Mouse (Mus musculus) liver, embryonic 11.5 days (tissue): ENCODE results near the gene Tob1. TPM values are rescaled to one million over a fixed set of nuclear protein-coding genes. Genes with fewer than 3 reads are reported as not detected.

Experiments
- ATAC-seq: fragments of 200-750 bp; cut with Nextera tagmentation; replicated peaks from 2 replicates; pipeline ENCODE4 v1.8.0; 2017; ENCODE audit warnings: moderate number of reproducible peaks, mild to moderate bottlenecking, moderate TSS enrichment, moderate library complexity; ENCODE audit not compliant: low FRiP score
- DNase-seq: peaks from one replicate; pipeline ENCODE4 v3.0.0-alpha.2; 2017; ENCODE audit warnings: low spot score
- H3K27ac ChIP-seq: fragments of 300-500 bp; sonication (generic); 2 replicates; pipeline ENCODE4 v1.5.1; 2014; ENCODE audit warnings: mild to moderate bottlenecking, low read depth, low read length, control low read depth
- H3K27me3 ChIP-seq: fragments of 300-500 bp; sonication (generic); replicated peaks from 2 replicates; pipeline ENCODE4 v1.6.1; 2014; ENCODE audit warnings: low read length, mixed read lengths; ENCODE audit not compliant: control insufficient read depth, insufficient read depth
- H3K36me3 ChIP-seq: fragments of 300-500 bp; sonication (generic); 2 replicates; pipeline ENCODE4 v1.6.1; 2014; ENCODE audit warnings: mild to moderate bottlenecking, low read length, moderate library complexity, mixed read lengths; ENCODE audit not compliant: control insufficient read depth, insufficient read depth
- H3K4me1 ChIP-seq: fragments of 300-500 bp; sonication (generic); replicated peaks from 2 replicates; pipeline ENCODE4 v1.6.1; 2014; ENCODE audit warnings: low read length, mixed read lengths; ENCODE audit not compliant: control insufficient read depth, insufficient read depth
- H3K4me2 ChIP-seq: fragments of 300-500 bp; sonication (generic); 2 replicates; pipeline ENCODE4 v1.6.1; 2014; ENCODE audit warnings: mild to moderate bottlenecking, control low read depth, moderate library complexity
- H3K4me3 ChIP-seq: fragments of 300-500 bp; sonication (generic); 2 replicates; pipeline ENCODE4 v1.5.1; 2014; ENCODE audit warnings: low read depth, low read length, control low read depth
- H3K9ac ChIP-seq: fragments of 300-500 bp; sonication (generic); 2 replicates; pipeline ENCODE4 v1.6.1; 2014; ENCODE audit warnings: low read depth, low read length, control low read depth
- H3K9me3 ChIP-seq: fragments of 300-500 bp; sonication (generic); 2 replicates; pipeline ENCODE4 v1.6.1; 2016; ENCODE audit warnings: low read length, inconsistent platforms, mixed read lengths; ENCODE audit not compliant: control insufficient read depth
- WGBS: fragments of 180-500 bp; shearing (Covaris S2); extraction: QIAGEN DNeasy Blood & Tissue Kit; methylation state at CpG from one replicate; pipeline ENCODE4 v1.1.7; 2014; 5-methylcytosine and 5-hydroxymethylcytosine counted together
- polyA plus RNA-seq: library from polyadenylated mRNA; unstranded; fragments of >200 nt; fragmentation: Nextera tagmentation; extraction: Ambion mirVana; gene quantifications from 2 replicates; pipeline ENCODE4 v1.2.1, GENCODE M21; 2014

Gene Tob1
- polyA plus RNA-seq, 1 experiment from 2014 or later, result 18.6 TPM

GRCm38 (mm10) chr11:94212997-94213396 is 1.7 kb downstream of the Tob1 start:
- Histone ChIP-seq H3K36me3 (peaks cover 9% of the 10 kb centered on the region; the same call in 1 of the 2 replicates), H3K4me1 (no peaks in the 10 kb centered on the region; the same call in 1 of the 2 replicates), H3K9me3 (no peaks in the 10 kb centered on the region), H3K4me2 (peak overlapping the region; percentile 91), H3K27me3 (no peaks in the 10 kb centered on the region), H3K27ac (no peak overlapping the region), H3K4me3 (no peak overlapping the region; the same call in 1 of the 2 replicates), H3K9ac (no peak overlapping the region)
- ATAC-seq (no peak), DNase-seq (no peak)
- 78% methylated on average over 4 of the region's 4 CpGs for WGBS

- no peak overlapping the region for H3K4me3 ChIP-seq
- 92% methylated on average over 29 of the region's 29 CpGs for WGBS
- peaks cover 9% of the 10 kb centered on the region; the same call in 1 of the 2 replicates for H3K36me3 ChIP-seq
- H3K4me2 ChIP-seq, result no peak overlapping the region
- H3K9ac ChIP-seq, result no peak overlapping the region
- no peaks in the 10 kb centered on the region; the same call in 1 of the 2 replicates for H3K4me1 ChIP-seq
- H3K9me3 ChIP-seq, result no peaks in the 10 kb centered on the region
- DNase-seq (no peak), ATAC-seq (no peak)
- H3K27ac ChIP-seq, result no peak overlapping the region
- no peaks in the 10 kb centered on the region for H3K27me3 ChIP-seq
These were observed 2.7 kb downstream of the Tob1 start for GRCm38 (mm10) chr11:94213735-94214594.

- Histone ChIP-seq H3K9ac (no peak overlapping the region), H3K27me3 (no peaks in the 10 kb centered on the region), H3K4me2 (no peak overlapping the region), H3K9me3 (no peaks in the 10 kb centered on the region), H3K4me1 (no peaks in the 10 kb centered on the region; the same call in 1 of the 2 replicates), H3K36me3 (peaks cover 9% of the 10 kb centered on the region; the same call in 1 of the 2 replicates), H3K4me3 (no peak overlapping the region), H3K27ac (no peak overlapping the region)
- ATAC-seq (no peak), DNase-seq (no peak)
- WGBS, result 93% methylated on average over 3 of the region's 3 CpGs
These were observed 4.3 kb downstream of the Tob1 start for GRCm38 (mm10) chr11:94215581-94215980.

GRCm38 (mm10) chr11:94216247-94216646 is 5.0 kb downstream of the Tob1 start:
- ATAC-seq (no peak), DNase-seq (no peak)
- H3K27ac ChIP-seq, result no peak overlapping the region
- H3K9ac ChIP-seq, result no peak overlapping the region
- H3K4me2 ChIP-seq, result no peak overlapping the region
- H3K27me3 ChIP-seq, result no peaks in the 10 kb centered on the region
- H3K4me1 ChIP-seq, result no peaks in the 10 kb centered on the region; the same call in 1 of the 2 replicates
- peaks cover 9% of the 10 kb centered on the region; the same call in 1 of the 2 replicates for H3K36me3 ChIP-seq
- no peaks in the 10 kb centered on the region for H3K9me3 ChIP-seq
- WGBS, result 70% methylated on average over 2 of the region's 2 CpGs
- H3K4me3 ChIP-seq, result no peak overlapping the region

GRCm38 (mm10) chr11:94221257-94221656 is 10.0 kb downstream of the Tob1 start:
- H3K4me1 ChIP-seq, result peaks cover 2% of the 10 kb centered on the region; the same call in 1 of the 2 replicates
- H3K9ac ChIP-seq, result no peak overlapping the region
- no peaks in the 10 kb centered on the region for H3K27me3 ChIP-seq
- H3K4me3 ChIP-seq, result no peak overlapping the region
- no peak for DNase-seq
- H3K4me2 ChIP-seq, result no peak overlapping the region
- H3K9me3 ChIP-seq, result no peaks in the 10 kb centered on the region
- no peak overlapping the region for H3K27ac ChIP-seq
- no peak for ATAC-seq
- H3K36me3 ChIP-seq, result no peaks in the 10 kb centered on the region
- 89% methylated on average over 7 of the region's 7 CpGs for WGBS

- no peak overlapping the region for H3K4me2 ChIP-seq
- no peak for DNase-seq
- no peaks in the 10 kb centered on the region for H3K27me3 ChIP-seq
- H3K9ac ChIP-seq, result no peak overlapping the region
- H3K9me3 ChIP-seq, result no peaks in the 10 kb centered on the region
- no peak overlapping the region for H3K4me3 ChIP-seq
- no peaks in the 10 kb centered on the region for H3K36me3 ChIP-seq
- 60% methylated on average over 9 of the region's 9 CpGs for WGBS
- ATAC-seq, result no peak
- H3K27ac ChIP-seq, result no peak overlapping the region
- H3K4me1 ChIP-seq, result peaks cover 2% of the 10 kb centered on the region; the same call in 1 of the 2 replicates
These were observed 12.3 kb downstream of the Tob1 start for GRCm38 (mm10) chr11:94223531-94223930.

- Histone ChIP-seq H3K36me3 (no peaks in the 10 kb centered on the region), H3K27me3 (no peaks in the 10 kb centered on the region), H3K4me1 (peaks cover 16% of the 10 kb centered on the region), H3K9me3 (no peaks in the 10 kb centered on the region), H3K4me2 (no peak overlapping the region), H3K9ac (no peak overlapping the region), H3K4me3 (no peak overlapping the region), H3K27ac (no peak overlapping the region)
- ATAC-seq (peak; percentile 48), DNase-seq (no peak)
- 33% methylated on average over 7 of the region's 7 CpGs for WGBS
These were observed 14.7 kb downstream of the Tob1 start for GRCm38 (mm10) chr11:94225985-94226384.

- H3K9ac ChIP-seq, result no peak overlapping the region
- no peaks in the 10 kb centered on the region for H3K27me3 ChIP-seq
- no peak overlapping the region for H3K27ac ChIP-seq
- no peaks in the 10 kb centered on the region for H3K9me3 ChIP-seq
- no peaks in the 10 kb centered on the region for H3K36me3 ChIP-seq
- DNase-seq (no peak), ATAC-seq (no peak)
- peaks cover 20% of the 10 kb centered on the region for H3K4me1 ChIP-seq
- 69% methylated on average over 9 of the region's 9 CpGs for WGBS
- H3K4me2 ChIP-seq, result no peak overlapping the region
- H3K4me3 ChIP-seq, result no peak overlapping the region
These were observed 17.2 kb downstream of the Tob1 start for GRCm38 (mm10) chr11:94228416-94228815.
